Mouse (Mus musculus) kidney, adult 2 months (tissue): ENCODE measurements around the gene Trim47.

Experiments
- CTCF ChIP-seq: fragments of 200-500 bp; conservative IDR thresholded peaks from 2 replicates; pipeline ENCODE4 v1.5.1; 2011; ENCODE audit warnings: low read depth, mild to moderate bottlenecking, control low read depth, low read length, moderate library complexity, mixed read lengths; ENCODE audit not compliant: insufficient read depth, insufficient read length
- POLR2A ChIP-seq: fragments of 200-500 bp; IDR thresholded peaks from one replicate; pipeline ENCODE4 v1.6.1; 2011; ENCODE audit warnings: low read depth, low read length, control low read depth

- TF ChIP-seq CTCF (no peak), POLR2A (no peak)
These were observed 24.5 kb downstream of the Trim47 start for GRCm38 (mm10) chr11:116102472-116102871.
